Mouse (Mus musculus) CD4-positive, CD25-positive, alpha-beta regulatory T cell, adult 2 months (primary cell): ENCODE results near the gene Fbxo33.
A peak's percentile ranks its signal among the peaks of the same experiment; 100 is the strongest.

Experiments
- DNase-seq: peaks from one replicate; pipeline ENCODE4 v3.0.0-alpha.2; 2012; ENCODE audit warnings: low read depth, low spot score

Gene Fbxo33

GRCm38 (mm10) chr12:59198750-59199149, 20.8 kb downstream of the Fbxo33 start:
- no peak for DNase-seq

GRCm38 (mm10) chr12:59195941-59196340, 23.6 kb downstream of the Fbxo33 start:
- DNase-seq, result no peak

- no peak for DNase-seq
Observed at GRCm38 (mm10) chr12:59195065-59195464, 24.5 kb downstream of the Fbxo33 start.

GRCm38 (mm10) chr12:59194341-59195003, 25.1 kb downstream of the Fbxo33 start:
- no peak for DNase-seq

GRCm38 (mm10) chr12:59193637-59194036, 25.9 kb downstream of the Fbxo33 start:
- DNase-seq, result no peak

- DNase-seq, result no peak
Observed at GRCm38 (mm10) chr12:59188086-59188682, 31.3 kb downstream of the Fbxo33 start.

GRCm38 (mm10) chr12:59177814-59178213, 41.7 kb downstream of the Fbxo33 start:
- DNase-seq, result no peak

- peak; percentile 34 for DNase-seq
Observed at GRCm38 (mm10) chr12:59169935-59170334, 49.6 kb downstream of the Fbxo33 start.

- no peak for DNase-seq
Observed at GRCm38 (mm10) chr12:59166557-59166956, 53.0 kb downstream of the Fbxo33 start.

- no peak for DNase-seq
Observed at GRCm38 (mm10) chr12:59164522-59164921, 55.0 kb downstream of the Fbxo33 start.

GRCm38 (mm10) chr12:59162797-59163196, 56.7 kb downstream of the Fbxo33 start:
- peak; percentile 23 for DNase-seq

- DNase-seq, result no peak
Observed at GRCm38 (mm10) chr12:59161091-59161490, 58.4 kb downstream of the Fbxo33 start.
